Mouse (Mus musculus) heart, adult 8-10 months (tissue): ENCODE results near the gene Pigw. TPM values are rescaled to one million over a fixed set of nuclear protein-coding genes. Genes with fewer than 3 reads are reported as not detected.

Experiments used
- microRNA-seq: library from miRNA; unstranded; fragments of <30 nt; microRNA quantifications from one replicate; pipeline ENCODE4 v1.2.0, GENCODE M21; 2022
- total RNA-seq, 4 experiments: library from RNA; stranded (reverse); gene quantifications; 2 replicates each; pipeline ENCODE4 v1.2.4; 2022

Gene Pigw
- total RNA-seq, 4 experiments from 2014 or later, result 5.8 to 6.7 (median 6.7) TPM

Small RNAs within 50 kb of the gene (microRNA-seq; reads per million reads assigned to microRNA genes)
- gene Gm23564, result not detected

Other genes starting within 250 kb of the Pigw start
- gene Mrm1, start 60.8 kb downstream of the Pigw start, total RNA-seq, result 10 to 100 TPM; 16.7 to 23.3 (median 21.1) TPM
- 100 to 1,000 TPM; 104 to 123 (median 113) TPM for gene Dhrs11, start 51.3 kb downstream of the Pigw start, total RNA-seq
- 10 to 100 TPM; 46.1 to 53.6 (median 50.1) TPM for gene Ggnbp2, start 9.5 kb downstream of the Pigw start, total RNA-seq
- gene Myo19, start 137 bp downstream of the Pigw start, total RNA-seq, result 1 to 10 TPM; 4.4 to 6.2 (median 5.4) TPM
- 10 to 100 TPM in 3 of 4 experiments, 1 to 10 TPM in 1; 9.6 to 12.6 (median 12.1) TPM for gene Znhit3, start 36.1 kb upstream of the Pigw start, total RNA-seq
- 10 to 100 TPM; 25.1 to 33.9 (median 27.0) TPM for gene Car4, start 77.5 kb upstream of the Pigw start, total RNA-seq